Mouse (Mus musculus): ENCODE measurements at regions not wholly inside any gene's neighbourhood (a gene's known extent, or its start where the extent isn't known, plus 50 kb on each side); places are given as distances from the start of the nearest gene placed in this dataset.

DNA sequence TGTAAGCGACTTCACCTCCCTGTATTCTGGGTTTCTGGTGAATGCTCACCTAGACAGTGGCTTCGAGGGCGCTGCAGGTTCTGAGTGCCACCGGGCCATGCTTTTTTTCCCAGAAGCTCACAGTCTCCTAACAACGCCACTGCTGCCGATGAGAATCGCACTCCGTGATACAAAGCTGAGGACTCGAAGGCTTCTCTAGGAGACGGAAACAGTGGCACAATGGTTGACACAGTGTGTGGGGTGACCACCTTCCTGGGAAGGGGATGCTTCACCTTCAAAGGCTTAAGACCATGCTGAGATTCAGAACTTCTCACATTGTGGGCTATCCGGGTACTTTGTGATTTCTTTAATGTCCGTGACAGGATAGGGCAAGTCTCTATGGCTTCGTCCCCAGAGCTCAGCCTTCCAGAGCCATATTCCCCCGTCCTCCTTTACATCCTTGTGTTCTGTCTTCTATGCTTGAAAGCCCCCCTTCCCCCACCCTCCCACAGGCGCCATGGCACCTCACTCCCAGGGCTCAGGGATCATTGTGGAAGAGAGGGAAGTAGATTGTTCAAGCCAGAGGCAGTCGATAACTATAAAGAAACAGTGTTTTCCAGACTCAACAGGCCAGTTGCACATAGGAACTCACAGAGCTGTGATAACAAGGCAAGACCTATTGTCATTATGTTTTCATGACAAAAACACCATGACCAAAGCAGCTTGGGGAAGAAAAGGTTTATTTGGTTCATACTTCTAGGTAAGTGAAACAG, 79.3 kb upstream of the Cpm start:
- Histone ChIP-seq H3K9ac (ENCODE audit: low read depth, low read length) (no peak overlapping the region), H3K27me3 (ENCODE audit: control insufficient read depth, insufficient read depth, low read length) (no peaks in the 10 kb centered on the region), H3K4me3 (ENCODE audit: low read length) (no peak overlapping the region), H3K36me3 (ENCODE audit: control insufficient read depth, insufficient read depth, low read length) (no peaks in the 10 kb centered on the region), H3K9me3 (ENCODE audit: control insufficient read depth, low read length) (peaks cover 4% of the 10 kb centered on the region; the same call in 1 of the 2 replicates), H3K27ac (ENCODE audit: low read depth, low read length) (no peak overlapping the region), H3K4me2 (replicated peaks; ENCODE audit: low read depth, low read length) (no peak overlapping the region), H3K4me1 (ENCODE audit: control insufficient read depth, insufficient read depth, low read length) (0 out of 2 replicates have a peak, but pooled peaks cover 3% of the 10 kb centered on the region)
- no peak for ATAC-seq (ENCODE audit: low FRiP score, low TSS enrichment)
- WGBS: 87% methylated on average over 16 of the region's 16 CpGs

DNA sequence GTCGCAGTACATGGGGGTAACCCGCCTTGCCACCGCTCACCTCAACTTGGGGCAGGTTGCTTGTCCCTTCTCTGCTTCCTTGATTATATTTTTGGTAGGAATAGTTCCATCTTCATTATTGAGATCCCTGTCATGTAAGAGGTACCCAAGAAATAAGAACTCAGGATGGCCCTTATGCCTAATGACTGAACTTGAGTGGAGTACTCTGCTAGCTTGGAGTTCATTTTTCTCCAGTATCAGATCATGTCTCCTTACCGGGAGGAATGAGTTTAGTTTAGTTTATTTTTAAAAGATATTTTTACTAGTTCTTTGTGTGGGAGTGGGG, 79.8 kb upstream of the Cpm start:
- ATAC-seq (ENCODE audit: low FRiP score, low TSS enrichment): no peak
- no peaks in the 10 kb centered on the region for H3K36me3 ChIP-seq (ENCODE audit: control insufficient read depth, insufficient read depth, low read length)
- 90% methylated on average over 4 of the region's 4 CpGs for WGBS

DNA sequence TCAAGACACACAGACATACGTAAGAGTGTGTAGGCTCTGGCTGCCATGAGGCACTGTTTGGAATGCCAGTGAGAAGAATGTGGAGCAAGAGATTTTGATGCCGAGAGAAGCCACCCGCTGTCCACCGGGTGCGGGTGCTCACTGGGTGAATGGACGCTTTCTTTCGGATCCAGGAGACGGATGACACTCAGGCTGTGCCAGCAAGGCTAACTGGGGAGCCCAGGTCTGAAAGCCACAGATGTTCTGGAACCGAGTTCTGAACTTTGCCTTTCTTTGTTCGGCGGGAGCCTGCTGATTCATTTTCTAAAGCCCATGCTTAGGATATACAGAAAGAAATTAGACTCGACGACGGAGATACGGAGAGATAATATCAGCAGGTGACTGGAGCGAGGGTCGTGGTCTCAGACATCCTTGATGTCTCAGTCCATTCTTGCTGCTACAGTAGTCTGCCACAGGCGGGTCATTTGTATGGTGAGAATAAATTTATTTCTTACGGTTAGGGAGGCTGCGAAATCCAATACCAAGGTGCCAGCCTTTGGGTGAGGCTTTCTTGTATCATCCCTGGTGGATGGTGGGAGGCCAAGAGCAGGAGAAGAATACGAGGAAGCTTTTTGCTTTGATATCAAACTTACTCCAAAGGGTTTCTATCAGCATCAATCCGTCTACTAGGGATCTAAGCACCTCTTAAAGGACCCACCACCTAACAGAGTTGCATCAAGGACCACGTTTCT, 80.4 kb upstream of the Cpm start:
- peaks cover 4% of the 10 kb centered on the region; the same call in 1 of the 2 replicates for H3K9me3 ChIP-seq (ENCODE audit: control insufficient read depth, low read length)
- no peak overlapping the region for H3K4me3 ChIP-seq (ENCODE audit: low read length)
- no peaks in the 10 kb centered on the region for H3K27me3 ChIP-seq (ENCODE audit: control insufficient read depth, insufficient read depth, low read length)
- no peak for ATAC-seq (ENCODE audit: low FRiP score, low TSS enrichment)
- H3K4me2 ChIP-seq (replicated peaks; ENCODE audit: low read depth, low read length): no peak overlapping the region
- H3K9ac ChIP-seq (ENCODE audit: low read depth, low read length): no peak overlapping the region
- no peak overlapping the region for H3K27ac ChIP-seq (ENCODE audit: low read depth, low read length)
- 88% methylated on average over 23 of the region's 23 CpGs for WGBS
- 0 out of 2 replicates have a peak, but pooled peaks cover 3% of the 10 kb centered on the region for H3K4me1 ChIP-seq (ENCODE audit: control insufficient read depth, insufficient read depth, low read length)
- H3K36me3 ChIP-seq (ENCODE audit: control insufficient read depth, insufficient read depth, low read length): no peaks in the 10 kb centered on the region

More for the DNA sequence above, 79.8 kb upstream of the Cpm start:
- H3K9me3 ChIP-seq (ENCODE audit: control insufficient read depth, low read length): peaks cover 4% of the 10 kb centered on the region; the same call in 1 of the 2 replicates
- no peak overlapping the region for H3K4me3 ChIP-seq (ENCODE audit: low read length)
- no peaks in the 10 kb centered on the region for H3K27me3 ChIP-seq (ENCODE audit: control insufficient read depth, insufficient read depth, low read length)
- H3K27ac ChIP-seq (ENCODE audit: low read depth, low read length): no peak overlapping the region
- no peak overlapping the region for H3K9ac ChIP-seq (ENCODE audit: low read depth, low read length)
- H3K4me2 ChIP-seq (replicated peaks; ENCODE audit: low read depth, low read length): no peak overlapping the region
- H3K4me1 ChIP-seq (ENCODE audit: control insufficient read depth, insufficient read depth, low read length): 0 out of 2 replicates have a peak, but pooled peaks cover 3% of the 10 kb centered on the region

DNA sequence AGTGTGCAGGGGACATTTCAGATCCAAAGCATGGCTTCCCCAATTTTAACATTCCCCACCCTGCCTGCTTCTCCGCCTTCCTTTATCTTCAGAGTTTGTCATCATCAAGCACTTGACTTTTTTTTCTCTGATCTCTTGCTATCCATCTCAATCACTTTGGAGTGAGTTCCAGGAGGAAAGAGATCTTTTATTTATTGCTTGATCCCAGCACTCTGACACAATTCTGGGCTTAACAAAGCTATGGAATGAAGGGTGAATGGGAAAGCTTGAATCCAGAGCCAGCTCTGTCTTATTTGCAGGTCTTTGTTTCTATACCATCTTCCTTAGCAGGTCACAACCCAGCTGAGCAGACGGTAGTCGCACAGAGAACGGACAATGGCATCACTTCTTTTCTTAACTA, 81.0 kb upstream of the Cpm start:
- no peak for ATAC-seq (ENCODE audit: low FRiP score, low TSS enrichment)
- no peak overlapping the region for H3K9ac ChIP-seq (ENCODE audit: low read depth, low read length)
- 0 out of 2 replicates have a peak, but pooled peaks cover 3% of the 10 kb centered on the region for H3K4me1 ChIP-seq (ENCODE audit: control insufficient read depth, insufficient read depth, low read length)
- H3K27ac ChIP-seq (ENCODE audit: low read depth, low read length): no peak overlapping the region
- H3K4me3 ChIP-seq (ENCODE audit: low read length): no peak overlapping the region
- H3K9me3 ChIP-seq (ENCODE audit: control insufficient read depth, low read length): peaks cover 4% of the 10 kb centered on the region; the same call in 1 of the 2 replicates
- 91% methylated on average over 4 of the region's 4 CpGs for WGBS
- no peak overlapping the region for H3K4me2 ChIP-seq (replicated peaks; ENCODE audit: low read depth, low read length)
- H3K36me3 ChIP-seq (ENCODE audit: control insufficient read depth, insufficient read depth, low read length): no peaks in the 10 kb centered on the region
- no peaks in the 10 kb centered on the region for H3K27me3 ChIP-seq (ENCODE audit: control insufficient read depth, insufficient read depth, low read length)

DNA sequence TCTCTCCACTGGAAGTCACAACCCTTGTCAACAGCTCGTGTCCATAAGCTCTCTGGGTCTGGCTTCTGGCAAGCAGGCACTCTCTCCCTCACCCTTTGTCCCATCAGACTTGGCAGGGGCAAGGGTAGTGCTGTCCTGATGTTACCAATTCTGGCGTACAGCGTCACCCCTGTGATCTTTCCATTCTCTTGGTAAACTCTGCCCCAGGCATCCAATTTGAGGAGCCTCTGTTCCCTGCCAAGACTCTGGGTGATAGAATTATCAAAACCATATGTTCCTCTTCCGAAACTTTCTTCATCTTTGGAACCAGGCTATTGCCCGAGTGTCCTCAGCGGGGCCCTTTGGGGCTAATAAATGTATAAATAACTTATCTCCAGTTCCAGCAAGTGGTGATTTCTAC, 82.0 kb upstream of the Cpm start:
- H3K27me3 ChIP-seq (ENCODE audit: control insufficient read depth, insufficient read depth, low read length): no peaks in the 10 kb centered on the region
- H3K9me3 ChIP-seq (ENCODE audit: control insufficient read depth, low read length): peaks cover 4% of the 10 kb centered on the region; the same call in 1 of the 2 replicates
- no peak overlapping the region for H3K27ac ChIP-seq (ENCODE audit: low read depth, low read length)
- H3K4me2 ChIP-seq (replicated peaks; ENCODE audit: low read depth, low read length): no peak overlapping the region
- 73% methylated on average over 6 of the region's 6 CpGs for WGBS
- no peak overlapping the region for H3K9ac ChIP-seq (ENCODE audit: low read depth, low read length)
- 0 out of 2 replicates have a peak, but pooled peaks cover 3% of the 10 kb centered on the region for H3K4me1 ChIP-seq (ENCODE audit: control insufficient read depth, insufficient read depth, low read length)
- H3K36me3 ChIP-seq (ENCODE audit: control insufficient read depth, insufficient read depth, low read length): no peaks in the 10 kb centered on the region
- no peak for ATAC-seq (ENCODE audit: low FRiP score, low TSS enrichment)
- H3K4me3 ChIP-seq (ENCODE audit: low read length): no peak overlapping the region

DNA sequence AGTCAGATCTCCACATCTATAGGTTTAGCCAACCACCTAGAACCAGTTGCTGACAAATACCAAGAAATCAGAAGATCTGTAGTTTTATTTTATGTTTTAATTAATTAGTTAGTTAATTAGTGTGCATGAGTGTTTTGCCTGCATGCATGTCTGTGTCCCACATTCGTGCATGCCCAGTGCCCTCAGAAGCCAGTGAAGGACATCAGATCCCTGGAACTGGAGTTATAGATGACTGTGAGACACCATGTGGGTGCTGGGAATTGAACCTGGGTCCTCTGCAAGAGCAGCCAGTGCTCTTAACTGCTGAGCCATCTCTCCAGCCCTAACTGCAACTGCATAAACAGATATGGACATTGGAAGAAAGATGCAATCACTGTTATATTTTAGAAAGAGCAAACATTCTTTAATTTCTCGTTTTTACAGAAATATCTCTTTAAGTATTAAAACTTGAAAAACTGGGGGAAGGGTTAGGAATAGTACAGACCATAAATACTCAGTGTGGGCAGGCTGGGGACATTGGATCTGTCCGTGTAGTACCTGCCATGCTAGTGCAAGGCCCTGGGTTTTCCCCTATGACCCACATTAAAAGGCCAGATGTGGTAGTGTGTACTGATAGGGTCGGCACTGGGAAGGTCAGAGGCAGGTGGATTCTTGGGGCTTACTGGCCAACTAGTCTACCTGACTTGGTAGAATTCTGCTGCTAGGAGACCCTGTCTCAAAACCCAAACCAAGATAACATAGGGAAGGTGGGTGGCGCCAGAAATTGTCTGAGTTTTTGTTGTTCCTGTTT, 83.3 kb upstream of the Cpm start:
- H3K27ac ChIP-seq (ENCODE audit: low read depth, low read length): no peak overlapping the region
- no peak for ATAC-seq (ENCODE audit: low FRiP score, low TSS enrichment)
- no peak overlapping the region for H3K9ac ChIP-seq (ENCODE audit: low read depth, low read length)
- no peaks in the 10 kb centered on the region for H3K36me3 ChIP-seq (ENCODE audit: control insufficient read depth, insufficient read depth, low read length)
- H3K9me3 ChIP-seq (ENCODE audit: control insufficient read depth, low read length): no peaks in the 10 kb centered on the region; the same call in 1 of the 2 replicates
- WGBS: 87% methylated on average over 5 of the region's 5 CpGs
- H3K4me1 ChIP-seq (ENCODE audit: control insufficient read depth, insufficient read depth, low read length): no peaks in the 10 kb centered on the region
- no peaks in the 10 kb centered on the region for H3K27me3 ChIP-seq (ENCODE audit: control insufficient read depth, insufficient read depth, low read length)
- H3K4me3 ChIP-seq (ENCODE audit: low read length): no peak overlapping the region
- H3K4me2 ChIP-seq (replicated peaks; ENCODE audit: low read depth, low read length): no peak overlapping the region

DNA sequence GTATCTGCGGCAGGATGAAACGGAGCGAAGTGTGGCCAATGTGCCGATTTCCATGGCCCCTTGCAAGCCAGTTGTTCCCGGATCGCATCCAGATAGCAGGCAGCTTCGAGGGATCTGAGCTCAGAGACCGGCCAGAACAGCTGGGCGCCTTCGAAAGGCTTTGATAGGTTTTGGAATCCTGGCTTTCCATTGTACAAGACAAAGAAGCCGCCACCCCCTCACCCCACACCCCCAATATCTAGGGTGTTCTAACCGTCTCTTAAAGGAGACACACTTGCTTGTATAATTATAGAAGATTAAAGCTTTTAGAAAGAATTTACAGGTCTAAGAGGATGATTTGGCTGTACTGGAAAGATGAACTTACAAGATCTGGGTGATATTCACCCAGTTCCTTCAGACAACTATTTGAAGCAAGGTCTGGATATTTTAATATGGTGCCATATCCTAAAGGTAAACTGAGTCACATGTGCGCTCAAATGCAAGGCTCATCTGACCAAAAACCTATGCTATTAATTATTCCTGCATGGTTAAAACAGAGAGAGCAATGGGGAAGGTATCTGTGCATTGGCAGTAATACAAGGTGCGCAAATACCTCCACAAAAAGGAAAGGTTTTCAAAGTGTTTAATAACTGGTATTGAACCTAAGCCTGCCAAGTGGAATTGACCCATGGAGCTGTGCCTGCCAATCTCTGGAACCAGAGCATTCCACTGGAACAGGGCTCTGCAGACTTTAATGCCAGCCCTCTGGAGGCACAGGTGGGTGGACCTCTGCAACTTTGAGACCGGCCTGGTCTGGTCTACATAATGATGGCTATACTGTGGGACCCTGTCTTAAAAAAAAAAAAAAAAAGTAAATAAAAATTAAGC, 84.4 kb upstream of the Cpm start:
- no peak overlapping the region for H3K4me2 ChIP-seq (replicated peaks; ENCODE audit: low read depth, low read length)
- ATAC-seq (ENCODE audit: low FRiP score, low TSS enrichment): no peak
- no peaks in the 10 kb centered on the region for H3K27me3 ChIP-seq (ENCODE audit: control insufficient read depth, insufficient read depth, low read length)
- H3K4me3 ChIP-seq (ENCODE audit: low read length): no peak overlapping the region
- H3K4me1 ChIP-seq (ENCODE audit: control insufficient read depth, insufficient read depth, low read length): no peaks in the 10 kb centered on the region
- no peaks in the 10 kb centered on the region for H3K9me3 ChIP-seq (ENCODE audit: control insufficient read depth, low read length)
- no peak overlapping the region for H3K27ac ChIP-seq (ENCODE audit: low read depth, low read length)
- no peaks in the 10 kb centered on the region for H3K36me3 ChIP-seq (ENCODE audit: control insufficient read depth, insufficient read depth, low read length)
- no peak overlapping the region for H3K9ac ChIP-seq (ENCODE audit: low read depth, low read length)
- WGBS: 42% methylated on average over 15 of the region's 15 CpGs

DNA sequence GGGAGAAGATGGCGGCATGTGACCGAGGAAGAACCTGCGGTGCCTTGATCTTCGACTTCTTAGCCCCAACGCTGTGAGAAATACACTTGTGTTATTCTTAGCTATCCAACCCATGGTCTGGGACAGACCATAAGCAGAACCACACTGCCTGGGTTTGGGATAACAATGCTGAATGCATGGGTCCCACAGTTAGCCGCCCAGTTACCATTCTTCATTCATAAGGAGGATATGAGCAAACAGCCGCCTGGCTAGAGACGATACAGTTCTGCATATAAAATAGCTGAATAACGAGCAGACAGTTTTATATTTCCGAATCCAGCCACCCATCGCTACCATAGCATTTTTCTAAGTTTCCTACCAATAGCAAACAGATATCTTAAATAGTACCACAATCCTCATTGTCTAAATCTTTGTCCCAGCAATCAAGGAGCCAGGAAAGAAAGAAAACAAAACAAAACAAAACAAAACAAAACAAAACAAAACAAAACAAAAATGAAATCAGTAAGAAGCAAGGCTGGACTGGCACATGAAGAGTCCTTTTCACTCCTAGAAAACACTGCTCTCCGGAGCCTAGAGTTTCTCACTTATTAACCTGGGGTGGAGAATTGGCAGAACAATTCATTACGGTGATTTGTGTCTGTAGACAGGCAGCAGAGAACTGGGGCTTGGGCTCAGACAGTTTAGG, 85.2 kb upstream of the Cpm start:
- Histone ChIP-seq H3K9me3 (ENCODE audit: control insufficient read depth, low read length) (no peaks in the 10 kb centered on the region), H3K4me2 (replicated peaks; ENCODE audit: low read depth, low read length) (no peak overlapping the region), H3K36me3 (ENCODE audit: control insufficient read depth, insufficient read depth, low read length) (no peaks in the 10 kb centered on the region), H3K4me1 (ENCODE audit: control insufficient read depth, insufficient read depth, low read length) (no peaks in the 10 kb centered on the region), H3K9ac (ENCODE audit: low read depth, low read length) (no peak overlapping the region), H3K27me3 (ENCODE audit: control insufficient read depth, insufficient read depth, low read length) (no peaks in the 10 kb centered on the region), H3K27ac (ENCODE audit: low read depth, low read length) (no peak overlapping the region), H3K4me3 (ENCODE audit: low read length) (no peak overlapping the region)
- WGBS: 80% methylated on average over 13 of the region's 13 CpGs
- no peak for ATAC-seq (ENCODE audit: low FRiP score, low TSS enrichment)
